Mouse (Mus musculus): ENCODE data around the gene Ppm1h.

DNA sequence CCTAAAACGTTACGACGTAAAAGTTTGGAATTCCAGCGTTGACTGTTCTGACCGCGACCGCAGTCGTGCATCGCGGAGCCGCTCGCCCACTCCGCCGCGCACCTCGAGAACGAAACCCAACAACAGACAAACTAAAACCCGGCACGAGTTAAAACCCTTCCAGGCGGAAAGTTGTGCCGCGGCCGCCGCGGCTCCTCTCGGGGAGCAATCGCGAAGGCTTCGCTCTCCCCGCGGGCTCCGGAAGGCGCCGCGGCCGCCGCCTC, 306.6 kb downstream of the Ppm1h start:
- no peak for TF ChIP-seq TCF12 (IDR thresholded peaks at IDR 0.05; ENCODE audit: low read depth, low read length)
- TF ChIP-seq TBP (conservative IDR thresholded peaks at IDR 0.05; ENCODE audit: low read depth, low read length), result no peak
- no peak for TF ChIP-seq IRF4 (IDR thresholded peaks at IDR 0.05; ENCODE audit: low read depth, low read length)
- no peak; the same call in 1 of the 2 replicates for TF ChIP-seq MAX (IDR thresholded peaks at IDR 0.05; ENCODE audit: low read length)
- TF ChIP-seq POLR2A (IDR thresholded peaks at IDR 0.05; ENCODE audit: low read depth, low read length), result 0 out of 2 replicates have a peak, but pooled peaks have one; percentile 46
- TF ChIP-seq RAD21 (IDR thresholded peaks at IDR 0.05; ENCODE audit: low read depth, low read length), result no peak
- no peak for TF ChIP-seq EP300 (IDR thresholded peaks at IDR 0.05; ENCODE audit: low read length)
- TF ChIP-seq CTCF (conservative IDR thresholded peaks at IDR 0.05 in 1 of 2, IDR thresholded peaks at IDR 0.05 in 1 of 2; ENCODE audit: low read depth in 2 of 2, low read length in 2 of 2), result no peak
- TF ChIP-seq RCOR1 (conservative IDR thresholded peaks at IDR 0.05; ENCODE audit: low read depth, low read length), result no peak; the same call in 1 of the 2 replicates
- no peak for TF ChIP-seq E2F4 (IDR thresholded peaks at IDR 0.05; ENCODE audit: insufficient replicate concordance, low read depth, low read length)
- TF ChIP-seq GABPA (IDR thresholded peaks at IDR 0.05; ENCODE audit: insufficient replicate concordance, low read depth, low read length), result no peak
- no peak for TF ChIP-seq ZNF384 (IDR thresholded peaks at IDR 0.05; ENCODE audit: low read depth, low read length)
- TF ChIP-seq ZC3H11A (IDR thresholded peaks at IDR 0.05; ENCODE audit: low read depth, low read length), result no peak
- no peak for TF ChIP-seq MAZ (IDR thresholded peaks at IDR 0.05; ENCODE audit: low read depth, low read length)
